Mouse (Mus musculus) spleen, postnatal 14 days (tissue): ENCODE data around the gene Fndc10.
"Not testable (repeated sequence)": the region's sequence is repeated elsewhere in the genome, so short reads cannot be mapped to it uniquely, and the experiment has no call there.

ENCODE experiments used
- DNase-seq, 2 experiments: peaks; one replicate each; pipeline ENCODE4 v3.0.0; 2021 to 2022; ENCODE audit warnings: low spot score in 2 of 2

Gene Fndc10

DNA sequence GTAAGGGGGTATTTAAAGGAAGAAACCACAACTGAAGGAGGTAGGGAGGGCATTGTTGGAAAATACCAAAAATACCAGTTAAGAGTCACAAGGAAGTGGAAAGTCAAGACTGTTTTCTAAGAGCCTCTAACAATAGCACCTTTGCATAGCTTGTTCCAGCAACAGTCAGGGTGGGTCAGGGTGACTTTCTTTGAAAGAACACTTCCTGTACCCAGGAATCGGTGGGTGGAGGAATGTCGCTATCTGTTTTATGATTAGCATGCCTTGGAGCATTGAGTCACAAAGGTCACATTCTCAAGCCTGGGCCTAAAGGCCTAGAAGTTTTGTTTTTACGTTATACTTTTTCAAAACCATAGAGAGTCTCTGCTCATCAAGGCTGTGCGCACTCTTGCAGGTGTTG lies 6.4 kb upstream of the Fndc10 start:
- DNase-seq, result not testable (repeated sequence)

DNA sequence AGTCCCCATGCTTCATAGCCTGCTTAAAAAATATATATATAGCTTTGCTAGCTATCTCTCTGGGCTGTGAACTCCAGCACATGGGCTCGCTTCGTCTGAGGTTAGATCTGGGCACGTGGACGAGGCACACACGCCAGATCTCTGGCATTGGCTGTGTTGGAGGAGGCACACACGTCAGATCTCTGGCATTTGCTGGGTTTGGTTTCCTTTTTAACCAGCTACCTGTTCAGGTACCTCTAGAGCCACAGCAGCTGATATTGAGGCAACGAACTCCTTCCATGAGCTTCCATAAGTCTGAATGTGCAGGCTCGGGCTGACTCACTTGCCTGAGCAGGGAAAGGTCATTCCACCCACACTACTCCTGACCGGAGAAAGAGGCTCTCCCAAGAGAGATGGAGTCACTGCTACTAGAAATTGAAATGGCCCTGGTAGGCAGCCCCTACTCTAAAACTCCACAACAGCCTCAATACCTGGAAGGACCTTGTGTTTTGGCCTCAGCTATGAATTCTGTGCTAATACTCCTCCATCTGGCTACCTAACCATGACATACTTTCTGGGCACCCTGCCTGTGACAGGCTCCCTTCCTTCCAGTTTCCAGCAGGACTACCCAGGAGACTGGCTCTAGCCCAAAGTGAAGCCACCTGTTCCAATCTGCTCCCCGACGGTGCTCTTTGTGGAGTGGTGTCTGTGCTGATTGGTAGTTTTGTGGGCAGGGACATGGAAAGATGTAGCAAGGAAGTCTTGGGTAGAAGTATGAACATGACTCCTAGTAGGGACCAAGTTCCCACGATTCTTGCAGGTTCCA lies 3.4 kb upstream of the Fndc10 start:
- DNase-seq, result no peak

DNA sequence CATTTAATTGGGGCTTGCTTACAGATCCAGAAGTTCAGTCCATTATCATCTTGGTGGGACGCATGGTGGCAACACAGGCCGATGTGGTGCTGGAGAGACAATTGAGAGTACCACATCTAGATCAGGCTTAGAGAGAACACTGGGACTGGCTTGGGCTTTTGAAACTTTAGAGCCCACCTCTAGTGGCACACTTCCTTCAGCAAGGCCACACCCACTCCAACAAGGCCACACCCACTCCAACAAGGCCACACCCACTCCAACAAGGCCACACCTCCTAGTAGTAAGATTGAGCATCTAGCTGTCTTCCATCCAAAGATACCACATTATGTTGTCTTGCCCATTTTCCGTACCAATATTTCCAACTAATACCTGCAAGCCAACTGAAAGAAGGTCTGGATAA lies 1.7 kb upstream of the Fndc10 start:
- DNase-seq, result no peak

DNA sequence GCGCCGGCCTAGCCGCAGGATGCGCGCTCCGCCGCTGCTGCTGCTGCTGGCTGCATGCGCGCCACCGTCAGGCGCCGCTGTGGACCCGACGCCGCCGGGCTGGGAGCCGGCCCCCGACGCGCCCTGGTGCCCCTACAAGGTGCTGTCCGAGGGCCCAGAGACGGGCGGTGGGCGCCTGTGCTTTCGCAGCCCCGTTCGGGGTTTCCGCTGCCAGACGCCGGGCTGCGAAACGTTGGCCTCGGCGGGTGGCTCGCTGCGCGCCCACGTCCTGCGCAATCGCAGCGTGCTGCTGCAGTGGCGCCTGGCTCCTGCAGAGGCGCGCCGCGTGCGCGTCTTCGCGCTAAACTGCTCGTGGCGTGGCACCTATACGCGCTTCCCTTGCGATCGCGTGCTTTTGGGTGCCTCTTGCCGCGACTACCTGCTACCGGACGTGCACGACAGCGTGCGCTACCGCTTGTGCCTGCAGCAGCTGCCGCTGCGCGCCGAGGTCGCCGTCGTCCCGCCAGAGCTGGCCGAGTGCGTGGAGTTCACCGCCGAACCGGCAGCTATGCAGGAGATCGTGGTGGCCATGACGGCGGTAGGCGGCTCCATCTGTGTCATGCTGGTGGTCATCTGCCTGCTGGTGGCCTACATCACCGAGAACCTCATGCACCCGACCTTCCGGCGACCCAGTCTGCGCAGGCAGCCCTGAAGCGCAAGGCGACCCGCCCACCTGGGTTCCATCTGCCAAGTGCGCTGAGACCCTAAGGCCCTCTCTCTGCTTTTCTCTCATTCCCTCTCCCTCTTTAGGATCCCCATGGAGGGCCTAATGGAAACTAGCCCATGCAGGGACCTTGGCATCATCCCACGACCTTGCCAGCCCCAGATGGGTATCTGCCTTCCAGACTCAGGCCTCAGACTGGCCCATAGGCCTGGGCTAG lies 600 bp downstream of the Fndc10 start:
- DNase-seq, result peak; percentile 21 to 40

DNA sequence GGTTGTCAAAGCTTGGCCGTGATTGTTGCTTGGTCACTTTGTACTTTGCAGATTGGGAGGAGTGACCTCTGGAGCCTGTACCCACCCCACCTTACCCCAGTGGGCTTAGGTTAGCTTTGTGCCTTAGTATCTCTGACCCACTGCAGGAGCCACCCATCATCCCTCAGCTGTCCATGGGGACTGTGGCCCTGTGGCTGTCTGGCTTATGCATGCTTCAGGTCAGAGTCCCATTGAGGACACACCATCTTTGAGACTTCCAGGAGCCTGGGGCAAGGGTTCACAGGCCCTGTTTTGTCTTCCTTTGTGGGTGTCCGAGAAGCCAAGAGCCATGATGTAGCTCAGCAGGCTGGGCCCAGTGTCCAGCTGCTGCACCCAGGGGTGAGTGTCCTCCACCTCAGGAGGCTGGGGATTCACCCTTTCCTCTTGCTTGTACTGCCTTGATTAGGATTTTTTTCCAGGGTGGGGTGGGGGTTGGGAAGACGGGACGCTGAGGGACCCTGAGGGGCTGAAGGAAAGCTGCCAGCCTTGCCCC lies 1.5 kb downstream of the Fndc10 start:
- no peak for DNase-seq

DNA sequence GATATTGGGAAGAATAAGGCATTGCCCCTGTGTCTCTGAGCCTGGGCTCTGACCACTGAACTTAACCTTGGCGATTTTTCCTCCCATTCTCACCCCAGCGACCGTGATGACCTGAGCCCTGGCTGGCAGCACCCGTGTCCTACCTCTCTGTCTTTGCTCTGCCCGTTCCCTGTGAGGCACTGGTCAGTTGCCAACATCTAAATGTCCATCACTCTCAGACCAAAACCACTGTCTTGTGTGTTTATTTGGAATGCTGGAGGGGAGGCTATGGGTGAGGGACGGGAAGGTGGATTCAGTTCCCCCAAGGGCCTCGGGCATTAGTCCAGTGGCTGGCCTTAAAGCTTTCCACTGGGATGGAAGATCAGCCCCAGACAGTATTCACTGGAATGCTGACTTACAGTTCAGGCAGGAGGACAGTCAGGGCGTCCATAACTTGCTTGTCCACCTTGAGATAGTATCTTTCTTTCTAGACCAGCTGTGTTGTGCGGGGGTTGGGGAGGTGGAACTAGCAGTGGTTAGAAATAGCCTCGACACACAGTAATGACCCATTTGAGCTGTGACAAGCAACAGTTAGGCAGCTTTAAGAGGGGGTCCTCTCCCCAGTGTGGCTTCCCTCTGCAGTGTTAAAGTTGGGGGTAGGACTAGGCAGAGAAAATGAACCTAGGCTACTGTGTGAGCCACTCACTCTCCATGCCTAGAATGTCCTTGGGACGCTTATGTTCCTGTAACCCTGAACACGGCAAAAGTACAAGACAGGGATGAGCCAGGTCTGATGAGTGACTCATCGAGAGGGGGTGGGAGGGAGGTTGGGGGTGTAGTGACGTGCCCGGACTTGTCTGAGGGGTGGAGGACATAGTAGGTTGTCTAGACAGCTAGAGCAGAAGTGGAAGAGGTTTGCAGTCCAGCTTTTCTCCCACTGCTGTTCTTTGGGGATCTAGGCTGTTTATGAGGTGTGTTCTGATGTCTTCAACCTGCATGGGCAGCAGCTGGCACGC lies 2.4 kb downstream of the Fndc10 start:
- no peak for DNase-seq

DNA sequence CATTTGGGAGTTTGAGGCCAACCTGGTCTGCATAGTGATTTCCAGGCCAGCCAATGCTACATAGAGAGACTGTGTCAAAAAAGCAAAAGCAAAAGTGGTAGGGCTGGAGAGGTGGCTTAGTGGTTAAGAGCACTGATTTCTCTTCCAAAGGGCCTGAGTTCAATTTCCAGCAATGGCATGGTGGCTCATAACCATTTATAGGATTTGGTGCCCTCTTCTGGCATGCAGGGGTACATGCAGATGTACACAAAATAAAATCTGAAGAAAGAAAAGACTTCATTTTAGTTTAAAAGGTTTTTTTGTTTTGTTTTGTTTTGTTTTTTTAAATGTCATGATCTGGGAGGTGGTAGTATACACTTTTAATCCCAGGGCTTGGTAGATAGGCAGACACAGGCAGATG lies 6.3 kb downstream of the Fndc10 start:
- DNase-seq, result no peak

DNA sequence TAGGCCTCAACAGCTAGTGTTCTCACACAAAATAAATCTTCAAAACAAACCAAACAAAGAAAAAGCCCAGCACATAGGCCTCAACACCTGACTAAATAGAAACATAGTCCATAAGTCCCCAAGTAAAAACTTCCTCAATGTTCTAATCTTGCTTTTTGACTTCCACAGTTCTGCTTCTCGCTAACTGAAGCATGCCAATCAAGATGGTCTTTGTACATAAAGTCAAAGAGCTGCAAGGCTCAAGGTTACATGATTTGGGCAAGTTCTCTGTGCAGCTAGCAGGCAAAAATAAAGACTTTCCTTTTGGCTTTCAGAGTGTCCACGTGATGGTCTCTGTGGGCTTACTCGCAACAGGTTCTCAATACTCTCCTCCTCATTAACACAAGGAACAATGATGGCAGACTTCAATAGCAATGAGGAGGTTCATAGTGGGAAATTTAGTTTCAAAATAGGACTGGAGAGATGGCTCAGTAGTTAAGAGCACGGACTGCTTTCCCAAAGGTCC lies 9.3 kb downstream of the Fndc10 start:
- DNase-seq, result no peak

DNA sequence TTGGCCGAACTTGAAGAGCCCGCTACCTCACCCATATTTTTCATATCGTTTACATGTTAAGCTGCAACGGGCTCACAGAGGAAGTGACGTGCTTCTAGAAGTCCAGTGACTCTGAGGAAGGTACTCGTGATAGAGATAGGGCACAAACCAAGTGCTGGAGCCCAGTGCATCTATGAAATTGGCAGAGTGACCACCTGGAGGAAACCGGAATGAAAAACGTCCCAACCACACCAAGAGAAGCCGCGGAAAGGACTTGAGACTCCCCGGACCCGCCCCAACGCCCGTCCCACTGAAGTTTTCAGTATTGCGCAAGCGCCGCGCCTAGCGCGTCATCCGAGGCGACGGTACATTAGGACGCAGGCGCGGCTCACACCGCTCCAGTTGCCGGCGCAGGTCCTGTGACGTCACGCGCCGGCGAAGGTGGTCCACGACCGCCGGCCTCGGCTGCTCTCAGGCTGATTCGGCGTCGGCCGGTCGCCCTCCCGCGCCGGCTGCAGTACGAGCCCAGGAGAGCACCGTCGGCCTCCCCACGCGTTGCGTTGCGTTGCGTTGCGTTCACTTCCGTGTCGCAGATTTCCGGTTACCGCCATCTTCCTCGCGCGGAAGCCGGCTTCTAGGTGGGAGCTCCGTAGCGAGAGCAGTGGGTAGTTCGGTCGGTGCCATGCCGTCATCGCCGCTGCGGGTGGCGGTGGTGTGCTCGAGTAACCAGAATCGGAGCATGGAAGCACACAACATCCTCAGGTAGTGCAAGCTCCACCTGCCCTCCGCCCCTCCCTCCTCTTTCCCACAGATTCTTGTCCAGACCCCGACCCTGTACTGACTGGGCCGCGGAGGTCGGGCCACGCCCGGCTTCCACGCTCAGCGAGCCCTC lies 10.8 kb downstream of the Fndc10 start, which contains the start of gene Ssu72:
TSS of gene Ssu72 (plus strand) at position 80 of the 871 bp plus-strand sequence.
- peak; percentile 86 to 91 for DNase-seq

DNA sequence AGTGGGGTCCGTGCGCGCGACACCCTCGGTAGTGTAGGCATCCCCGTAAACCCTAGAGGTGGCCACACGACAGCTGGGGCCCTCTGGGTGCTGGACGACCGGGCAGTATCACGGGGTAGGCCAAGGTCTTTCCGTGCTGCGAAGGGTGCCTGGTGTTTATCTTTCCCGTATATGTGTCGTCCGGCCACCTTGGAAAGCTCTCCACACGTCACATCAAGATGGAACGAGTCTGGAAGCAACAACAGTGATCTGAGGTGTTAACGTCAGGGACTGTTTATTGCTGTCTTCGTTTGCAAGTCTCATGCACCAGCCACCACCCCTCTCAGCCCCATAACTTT lies 11.4 kb downstream of the Fndc10 start:
- no peak for DNase-seq

DNA sequence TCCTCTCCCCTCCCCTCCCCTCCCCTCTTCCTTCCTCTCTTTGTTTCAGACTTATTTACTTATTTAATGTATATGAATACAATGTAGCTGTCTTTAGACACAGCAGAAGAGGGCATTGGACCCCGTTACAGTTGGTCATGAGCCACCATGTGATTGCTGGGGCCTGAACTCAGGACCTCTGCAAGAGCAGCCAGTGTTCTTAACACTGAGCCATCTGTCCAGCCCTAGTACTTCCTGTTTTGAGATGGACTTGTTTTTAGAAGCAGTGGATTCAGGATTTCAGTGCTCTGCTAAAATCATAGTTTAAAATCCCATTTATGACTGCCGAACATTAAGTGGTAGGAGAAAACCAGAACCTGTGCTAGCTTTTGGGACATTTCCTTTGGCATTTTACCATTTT lies 14.4 kb downstream of the Fndc10 start:
- DNase-seq, result no peak

DNA sequence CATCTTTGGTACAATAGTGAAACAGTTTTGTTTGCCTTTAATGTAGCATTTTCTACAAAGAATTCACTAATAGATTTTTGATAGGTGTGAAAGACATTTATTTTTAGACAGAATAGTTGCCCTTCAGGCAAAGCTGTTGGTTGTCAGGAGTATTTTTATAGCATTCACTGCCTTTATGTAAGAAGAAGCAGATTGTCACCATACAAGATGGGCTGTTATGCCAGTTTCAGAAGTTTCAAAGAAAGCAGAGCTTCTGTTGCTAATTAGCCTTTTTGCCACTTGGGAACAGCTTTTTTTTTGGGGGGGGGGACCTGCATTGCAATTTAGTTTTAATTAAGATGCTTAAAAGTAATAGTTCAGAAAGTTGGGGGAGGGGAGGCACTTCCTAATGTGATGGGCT lies 14.8 kb downstream of the Fndc10 start:
- no peak for DNase-seq

DNA sequence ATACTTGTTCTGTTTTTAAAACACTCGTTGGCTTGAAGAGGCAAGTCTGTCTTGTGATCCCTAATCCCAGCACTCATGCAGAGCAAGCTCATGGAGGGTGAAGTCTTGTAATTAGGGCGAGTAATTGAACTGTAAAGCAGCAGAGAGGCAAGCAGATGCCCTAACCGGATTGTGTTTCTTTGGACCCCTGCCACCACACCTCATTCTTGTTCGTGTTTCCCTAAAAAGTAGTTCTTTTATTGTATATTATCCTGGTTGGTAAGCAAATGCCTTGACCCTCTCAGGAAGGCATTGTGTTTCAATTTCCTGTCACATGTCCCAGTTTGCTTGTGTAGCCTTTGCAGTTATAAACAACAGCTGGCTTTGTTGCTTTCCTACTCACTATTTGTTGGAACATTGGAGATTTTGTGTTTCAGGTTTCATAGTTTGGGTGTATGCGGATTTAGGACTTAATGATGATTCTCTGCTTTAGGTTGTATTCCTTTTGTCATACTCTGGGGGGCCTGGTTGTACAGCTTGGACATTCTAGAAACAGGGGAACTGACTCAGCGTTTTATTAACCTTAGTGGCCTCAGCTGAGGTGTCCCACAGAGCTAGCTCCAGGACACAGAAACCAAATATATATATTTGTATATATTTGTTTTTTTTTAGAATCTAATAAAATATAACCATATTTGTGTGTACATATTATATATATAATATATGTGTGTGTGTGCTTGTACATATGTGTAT lies 16.5 kb downstream of the Fndc10 start:
- no peak for DNase-seq

DNA sequence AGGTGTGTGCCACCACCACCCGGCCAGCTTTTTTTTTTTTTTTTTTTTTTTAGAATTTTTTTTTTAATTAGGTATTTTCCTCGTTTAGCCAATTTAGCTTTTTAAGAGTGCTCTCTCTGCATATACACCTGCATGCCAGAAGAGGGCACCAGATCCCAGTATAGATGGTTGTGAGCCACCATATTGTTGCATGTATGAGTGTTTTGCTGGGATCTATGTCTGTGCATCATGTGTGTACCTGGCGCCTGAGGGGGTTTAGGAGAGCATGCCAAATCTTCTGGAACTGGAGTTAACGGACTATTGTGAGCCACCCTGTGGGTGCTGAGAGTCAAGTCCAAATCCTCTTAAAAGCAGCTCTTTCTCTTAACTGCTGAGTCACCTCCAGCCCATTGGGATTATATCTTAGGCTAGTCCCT lies 27.5 kb downstream of the Fndc10 start:
- peak in 1 of 2 experiments; percentile 19 for DNase-seq

DNA sequence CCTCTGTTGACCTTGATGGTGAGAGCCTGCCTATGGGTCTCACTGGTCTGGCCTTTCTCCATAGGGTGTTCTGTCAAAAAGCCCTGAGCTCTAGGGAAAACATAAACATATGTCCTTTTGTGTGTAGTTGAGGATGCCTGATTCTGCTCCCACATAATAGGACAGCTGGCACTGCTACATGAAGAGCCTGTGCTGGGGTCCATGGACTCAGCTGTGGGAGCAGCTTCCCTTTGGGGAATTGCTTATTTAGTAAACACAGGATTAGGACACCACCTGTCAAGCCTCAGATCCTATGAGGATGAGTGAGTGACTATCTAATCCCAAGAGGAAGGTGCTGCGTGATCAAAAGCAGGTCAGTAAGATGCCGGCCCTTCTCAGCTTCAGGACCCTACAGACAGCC lies 33.9 kb downstream of the Fndc10 start:
- DNase-seq, result no peak

DNA sequence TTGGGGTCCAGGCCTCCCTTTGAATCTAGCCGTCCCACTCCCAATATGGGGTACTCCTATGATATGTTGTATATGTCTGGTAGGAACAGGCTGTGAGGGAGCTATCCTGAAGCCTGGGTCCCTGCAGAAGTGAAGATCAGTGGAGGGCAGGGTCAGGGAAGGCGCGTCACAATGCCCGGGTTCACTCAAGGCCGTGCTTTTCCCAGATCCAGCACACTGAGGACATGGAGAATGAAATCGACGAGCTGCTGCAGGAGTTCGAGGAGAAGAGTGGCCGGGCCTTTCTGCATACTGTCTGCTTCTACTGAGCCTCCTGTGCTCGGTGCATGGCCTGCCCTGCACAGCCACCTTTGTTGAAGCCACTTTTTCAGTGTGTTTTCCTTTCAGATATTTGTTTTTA lies 39.1 kb downstream of the Fndc10 start:
- DNase-seq, result no peak

DNA sequence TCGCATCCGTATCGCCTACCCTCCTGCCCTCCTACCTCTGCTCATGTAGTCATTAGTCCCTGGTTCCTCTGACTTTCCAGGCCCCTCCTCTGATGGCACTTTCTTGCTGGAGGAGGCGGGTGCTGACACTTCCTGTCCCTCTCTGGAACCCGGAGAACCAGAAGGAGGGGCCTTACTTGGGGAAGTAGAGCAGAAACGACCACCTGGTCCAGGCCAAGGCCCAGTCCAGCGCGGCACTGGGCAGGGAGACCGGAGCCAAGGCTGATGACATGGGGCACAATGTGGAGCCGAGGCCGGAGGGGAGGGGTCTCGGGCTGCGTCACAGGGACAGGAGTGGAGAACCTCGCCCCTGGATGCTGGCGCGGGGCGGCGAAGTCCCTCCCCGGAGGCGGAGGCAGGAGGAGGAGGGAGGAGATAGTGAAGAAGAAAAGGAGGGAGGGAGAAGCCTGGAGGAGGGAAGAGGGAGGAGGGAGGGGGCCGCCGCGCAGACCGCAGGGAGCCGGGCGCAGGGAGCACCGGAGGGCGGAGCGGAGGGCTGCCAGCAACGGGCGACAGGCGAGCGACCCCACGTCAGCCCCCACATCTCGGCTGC lies 40.3 kb downstream of the Fndc10 start, which contains the start of gene Tmem240:
TSS of gene Tmem240 (plus strand) at position 451 of the 592 bp plus-strand sequence.
- peak; percentile 46 to 47 for DNase-seq

DNA sequence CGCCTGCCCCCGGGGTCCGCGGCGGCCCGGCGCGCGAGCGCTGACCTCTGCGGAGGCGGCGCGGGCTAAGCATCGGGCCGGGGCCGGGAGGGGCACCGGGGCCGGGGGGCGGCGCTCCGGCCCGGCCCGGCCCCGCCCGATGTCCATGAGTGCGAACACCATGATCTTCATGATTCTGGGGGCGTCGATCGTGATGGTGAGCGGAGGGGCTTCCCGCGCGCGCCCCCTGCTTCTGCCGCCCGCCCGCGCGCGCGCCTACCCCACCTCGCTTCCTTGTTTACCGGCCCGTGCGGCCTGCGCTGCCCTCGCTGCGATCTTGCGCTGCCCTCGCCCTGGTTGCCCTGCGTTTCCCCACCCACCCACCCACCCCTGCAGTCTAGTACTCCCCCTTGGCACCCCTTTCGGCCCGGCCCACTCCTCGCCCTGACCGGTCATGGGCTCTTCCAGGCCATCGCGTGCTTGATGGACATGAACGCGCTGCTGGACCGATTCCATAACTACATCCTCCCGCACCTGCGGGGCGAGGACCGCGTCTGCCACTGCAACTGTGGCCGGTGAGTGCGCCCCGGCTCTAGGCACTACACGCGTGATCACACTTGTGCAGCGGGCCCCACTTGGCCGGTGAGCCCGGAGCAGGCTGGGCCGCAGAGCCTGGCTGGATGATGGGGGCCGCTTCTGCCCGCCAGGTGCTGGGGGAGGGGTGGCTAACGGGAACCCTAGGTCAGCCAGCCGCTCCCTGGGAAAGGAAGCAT lies 41.0 kb downstream of the Fndc10 start:
- DNase-seq, result peak in 1 of 2 experiments; percentile 14
